Mouse (Mus musculus) G1E (cell line): ENCODE data around the gene Inpp5d. TPM values are rescaled to one million over a fixed set of nuclear protein-coding genes. Genes with fewer than 3 reads are reported as not detected.

ENCODE experiments used
- ATAC-seq: 2 replicates; pipeline ENCODE4 v1.8.0; 2016; ENCODE audit warnings: mild to moderate bottlenecking; ENCODE audit not compliant: insufficient number of reproducible peaks, poor library complexity, low FRiP score, severe bottlenecking; ENCODE audit errors: extremely low read depth
- DNase-seq: peaks from one replicate; pipeline ENCODE4 v3.0.0; 2012; ENCODE audit warnings: low spot score
- H3K27me3 ChIP-seq: 2 replicates; pipeline ENCODE4 v1.6.1; 2012; ENCODE audit warnings: mild to moderate bottlenecking, low read length, inconsistent platforms; ENCODE audit not compliant: insufficient read depth
- H3K36me3 ChIP-seq: replicated peaks from 2 replicates; pipeline ENCODE3; 2012; ENCODE audit warnings: mild to moderate bottlenecking, inconsistent platforms
- H3K4me1 ChIP-seq: 2 replicates; pipeline ENCODE4 v1.6.1; 2012; ENCODE audit warnings: low read depth, low read length, inconsistent platforms, mixed read lengths; ENCODE audit not compliant: insufficient read depth
- H3K4me3 ChIP-seq: 2 replicates; pipeline ENCODE4 v1.5.1; 2012; ENCODE audit warnings: low read depth, mild to moderate bottlenecking, inconsistent platforms, low read length, moderate library complexity, mixed read lengths
- H3K9me3 ChIP-seq: replicated peaks from 2 replicates; pipeline ENCODE4 v1.6.1; 2012; ENCODE audit warnings: inconsistent platforms
- CTCF ChIP-seq: IDR thresholded peaks from 2 replicates; pipeline ENCODE4 v1.5.1; 2012; ENCODE audit warnings: low read depth, low read length, inconsistent platforms, mixed read lengths
- GATA1 ChIP-seq: IDR thresholded peaks from 2 replicates; pipeline ENCODE4 v1.6.1; 2012; ENCODE audit warnings: borderline replicate concordance, low read length, inconsistent platforms, mixed read lengths
- GATA2 ChIP-seq: IDR thresholded peaks from 2 replicates; pipeline ENCODE4 v1.6.1; 2012; ENCODE audit warnings: low read depth, low read length, inconsistent platforms, borderline replicate concordance
- POLR2AphosphoS5 ChIP-seq: IDR thresholded peaks from 2 replicates; pipeline ENCODE4 v1.6.1; 2012; ENCODE audit warnings: low read depth, low read length, inconsistent platforms; ENCODE audit not compliant: insufficient replicate concordance
- TAL1 ChIP-seq: conservative IDR thresholded peaks from 2 replicates; pipeline ENCODE4 v1.6.1; 2012; ENCODE audit warnings: low read depth, low read length, inconsistent platforms, mixed read lengths
- polyA plus RNA-seq: library from polyadenylated mRNA; stranded (reverse); fragments of >175 nt; gene quantifications from 2 replicates; pipeline ENCODE4 v1.2.3, GENCODE M21; 2012
- total RNA-seq, 2 experiments: library from RNA; stranded (forward) in 1 of 2; stranded (reverse) in 1 of 2; fragments of 200-1000 nt in 1 of 2; fragments of >200 nt in 1 of 2; fragmentation: Nextera tagmentation in 1 of 2; gene quantifications; 2 replicates each; pipeline ENCODE4 v1.2.3; 2014 to 2017

Inpp5d gene
- total and polyA plus RNA-seq, 3 experiments = 122 to 238 (median 186) TPM

GRCm38 (mm10) chr1:87603389-87603788 is 16.7 kb upstream of the Inpp5d start:
- H3K4me1 ChIP-seq = peaks cover 11% of the 10 kb centered on the region; the same call in 1 of the 2 replicates
- H3K27me3 ChIP-seq = peaks cover 80% of the 10 kb centered on the region
- TF ChIP-seq POLR2AphosphoS5 = no peak
- no peak for TF ChIP-seq TAL1
- no peak for TF ChIP-seq GATA2
- no peak for TF ChIP-seq GATA1
- no peak for TF ChIP-seq CTCF
- no peak for DNase-seq
- no peaks in the 10 kb centered on the region for H3K9me3 ChIP-seq
- H3K4me3 ChIP-seq = no peak overlapping the region
- ATAC-seq = no peak
- no peaks in the 10 kb centered on the region for H3K36me3 ChIP-seq

GRCm38 (mm10) chr1:87605296-87605695 is 14.8 kb upstream of the Inpp5d start:
- no peak for TF ChIP-seq CTCF
- TF ChIP-seq GATA2 = no peak
- H3K27me3 ChIP-seq = peaks cover 76% of the 10 kb centered on the region
- H3K4me1 ChIP-seq = peaks cover 11% of the 10 kb centered on the region; the same call in 1 of the 2 replicates
- no peaks in the 10 kb centered on the region for H3K36me3 ChIP-seq
- ATAC-seq = no peak
- no peak for DNase-seq
- no peak overlapping the region for H3K4me3 ChIP-seq
- H3K9me3 ChIP-seq = no peaks in the 10 kb centered on the region

GRCm38 (mm10) chr1:87607385-87608091 is 12.6 kb upstream of the Inpp5d start:
- TF ChIP-seq CTCF = no peak
- no peak for TF ChIP-seq POLR2AphosphoS5
- TF ChIP-seq TAL1 = no peak
- TF ChIP-seq GATA2 = no peak
- no peak for TF ChIP-seq GATA1
- ATAC-seq (no peak), DNase-seq (no peak)
- Histone ChIP-seq H3K9me3 (no peaks in the 10 kb centered on the region), H3K36me3 (no peaks in the 10 kb centered on the region), H3K4me3 (no peak overlapping the region), H3K27me3 (peaks cover 73% of the 10 kb centered on the region), H3K4me1 (peaks cover 11% of the 10 kb centered on the region; the same call in 1 of the 2 replicates)

- no peaks in the 10 kb centered on the region for H3K36me3 ChIP-seq
- DNase-seq (peak; percentile 70), ATAC-seq (peak; percentile 47; the same call in 1 of the 2 replicates)
- TF ChIP-seq GATA2 = no peak
- TF ChIP-seq CTCF = peak; percentile 97
- no peak for TF ChIP-seq TAL1
- no peaks in the 10 kb centered on the region for H3K9me3 ChIP-seq
- H3K4me3 ChIP-seq = no peak overlapping the region
- peaks cover 11% of the 10 kb centered on the region; the same call in 1 of the 2 replicates for H3K4me1 ChIP-seq
- H3K27me3 ChIP-seq = peaks cover 67% of the 10 kb centered on the region
Observed at GRCm38 (mm10) chr1:87608416-87609046, 11.6 kb upstream of the Inpp5d start.

GRCm38 (mm10) chr1:87614576-87615295 is 5.4 kb upstream of the Inpp5d start:
- TF ChIP-seq TAL1 = no peak
- no peak for TF ChIP-seq GATA2
- TF ChIP-seq GATA1 = no peak
- no peak for TF ChIP-seq POLR2AphosphoS5
- no peak for TF ChIP-seq CTCF
- no peaks in the 10 kb centered on the region for H3K9me3 ChIP-seq
- H3K27me3 ChIP-seq = peaks cover 33% of the 10 kb centered on the region
- no peak for ATAC-seq
- no peaks in the 10 kb centered on the region for H3K36me3 ChIP-seq
- no peak for DNase-seq
- H3K4me3 ChIP-seq = no peak overlapping the region
- H3K4me1 ChIP-seq = peaks cover 13% of the 10 kb centered on the region

- H3K4me3 ChIP-seq = peak overlapping the region; percentile 74
- H3K36me3 ChIP-seq = peaks cover 44% of the 10 kb centered on the region
- H3K27me3 ChIP-seq = peaks cover under 1% of the 10 kb centered on the region; the same call in 1 of the 2 replicates
- peaks cover 71% of the 10 kb centered on the region for H3K4me1 ChIP-seq
- no peaks in the 10 kb centered on the region for H3K9me3 ChIP-seq
- peak; percentile 11; the same call in 1 of the 2 replicates for ATAC-seq
- TF ChIP-seq POLR2AphosphoS5 (no peak), GATA2 (no peak), GATA1 (no peak), CTCF (no peak), TAL1 (no peak)
- no peak for DNase-seq
Observed at GRCm38 (mm10) chr1:87620693-87621092, 581 bp downstream of the Inpp5d start.
